Mouse (Mus musculus) bone marrow, adult 2 months (tissue): ENCODE measurements around the gene Pde4d. TPM values are rescaled to one million over a fixed set of nuclear protein-coding genes. Genes with fewer than 3 reads are reported as not detected.
"Not testable (repeated sequence)": the region's sequence is repeated elsewhere in the genome, so short reads cannot be mapped to it uniquely, and the experiment has no call there.

ENCODE experiments used
- H3K27ac ChIP-seq: fragments of 200-500 bp; 2 replicates; pipeline ENCODE4 v1.5.1; 2012; ENCODE audit warnings: low read depth, mild to moderate bottlenecking, control low read depth, inconsistent platforms, low read length; ENCODE audit not compliant: control insufficient read depth, poor library complexity, insufficient read depth
- H3K4me1 ChIP-seq: fragments of 200-500 bp; 2 replicates; pipeline ENCODE4 v1.6.1; 2011; ENCODE audit warnings: low read length; ENCODE audit not compliant: control insufficient read depth, insufficient read depth
- H3K4me3 ChIP-seq: fragments of 200-500 bp; replicated peaks from 2 replicates; pipeline ENCODE3; 2011; ENCODE audit warnings: mild to moderate bottlenecking, low read depth, low read length, control low read depth; ENCODE audit not compliant: control insufficient read depth
- CTCF ChIP-seq: fragments of 200-500 bp; IDR thresholded peaks from 2 replicates; pipeline ENCODE4 v1.5.1; 2011; ENCODE audit warnings: low read length, control low read depth; ENCODE audit not compliant: control insufficient read depth, insufficient read depth
- POLR2A ChIP-seq: fragments of 200-500 bp; IDR thresholded peaks from 2 replicates; pipeline ENCODE4 v1.6.1; 2011; ENCODE audit warnings: low read depth, mild to moderate bottlenecking, control low read depth, low read length, borderline replicate concordance; ENCODE audit not compliant: control insufficient read depth
- WGBS: fragments of 180-500 bp; shearing (Covaris S2); methylation state at CpG from one replicate; pipeline ENCODE4 v1.1.7; 2018; 5-methylcytosine and 5-hydroxymethylcytosine counted together
- polyA plus RNA-seq: library from polyadenylated mRNA; stranded (reverse); fragments of >200 nt; gene quantifications from 2 replicates; pipeline ENCODE4 v1.2.4, GENCODE M21; 2011; ENCODE audit warnings: low replicate concordance; ENCODE audit not compliant: missing spikeins, insufficient read depth, insufficient read length

Pde4d gene
- polyA plus RNA-seq, 1 experiment: 17.6 TPM

DNA sequence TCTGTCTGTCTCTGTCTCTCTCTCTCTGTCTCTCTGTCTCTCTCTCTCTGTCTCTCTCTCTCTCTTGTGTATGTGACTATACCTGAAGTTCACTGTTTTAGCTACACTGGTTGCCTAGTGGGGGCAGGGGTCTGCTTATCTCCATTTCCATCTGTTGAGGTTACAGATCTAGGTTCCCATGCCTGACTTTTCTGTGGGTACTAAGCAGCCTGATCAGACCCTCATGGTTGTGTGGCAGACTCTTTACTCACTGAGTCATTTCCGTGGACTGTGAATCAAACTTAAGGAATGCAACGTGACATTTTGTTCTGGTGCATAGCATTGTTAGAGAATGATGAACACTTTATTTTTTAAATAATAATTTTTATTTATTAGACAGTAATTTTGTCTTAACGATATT lies 264.3 kb downstream of the Pde4d start:
- 14% methylated on average over 3 of the region's 3 CpGs for WGBS
- TF ChIP-seq POLR2A (no peak), CTCF (no peak)

DNA sequence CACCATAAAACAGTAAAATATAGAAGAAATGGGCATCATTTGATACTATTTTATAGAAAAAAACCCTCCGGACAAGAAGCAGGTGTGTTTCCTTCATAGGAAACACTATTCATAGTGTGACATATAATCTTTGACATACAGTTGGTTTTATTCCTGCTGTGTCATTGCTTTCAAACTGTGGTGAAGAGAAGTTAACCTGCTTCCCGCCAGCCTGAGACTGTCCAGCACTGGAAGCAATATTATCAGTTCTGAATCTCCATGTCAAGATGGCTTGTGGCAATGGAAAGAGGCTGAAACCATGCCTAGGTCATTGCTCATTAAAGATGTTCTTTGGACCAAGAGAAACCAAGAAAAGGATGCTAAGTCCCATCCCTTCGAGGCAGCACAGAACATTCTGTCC lies 265.3 kb downstream of the Pde4d start:
- Histone ChIP-seq H3K27ac (no peak overlapping the region), H3K4me1 (no peaks in the 10 kb centered on the region), H3K4me3 (no peak overlapping the region)
- TF ChIP-seq POLR2A (no peak), CTCF (no peak)
- 21% methylated on average over 3 of the region's 3 CpGs for WGBS

More for the DNA sequence above, 264.3 kb downstream of the Pde4d start:
- Histone ChIP-seq H3K4me1 (no peaks in the 10 kb centered on the region), H3K27ac (no peak overlapping the region), H3K4me3 (no peak overlapping the region)

DNA sequence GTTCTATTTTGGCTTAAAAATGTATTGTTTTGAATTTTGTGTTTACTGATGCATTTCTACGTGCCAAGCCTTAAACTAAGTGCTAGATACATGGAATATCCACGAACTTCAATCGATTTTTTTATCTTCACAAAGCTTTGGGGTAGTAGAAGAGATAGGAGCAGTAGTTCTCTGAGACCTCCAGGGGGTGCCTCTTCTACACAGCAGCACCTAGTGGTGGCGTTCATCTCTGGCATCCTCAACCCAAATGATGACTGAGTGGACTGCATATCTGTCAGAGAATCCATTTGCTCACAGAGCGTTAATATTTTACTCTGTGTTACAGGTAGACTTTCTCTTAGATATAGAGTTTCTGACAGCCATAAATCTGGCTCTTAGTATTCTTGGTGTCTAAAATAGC lies 272.5 kb downstream of the Pde4d start:
- TF ChIP-seq POLR2A (no peak), CTCF (peak; percentile 29; the same call in 1 of the 2 replicates)
- no peak overlapping the region for H3K27ac ChIP-seq
- WGBS: 63% methylated on average over 5 of the region's 5 CpGs
- H3K4me1 ChIP-seq: no peaks in the 10 kb centered on the region
- no peak overlapping the region for H3K4me3 ChIP-seq

DNA sequence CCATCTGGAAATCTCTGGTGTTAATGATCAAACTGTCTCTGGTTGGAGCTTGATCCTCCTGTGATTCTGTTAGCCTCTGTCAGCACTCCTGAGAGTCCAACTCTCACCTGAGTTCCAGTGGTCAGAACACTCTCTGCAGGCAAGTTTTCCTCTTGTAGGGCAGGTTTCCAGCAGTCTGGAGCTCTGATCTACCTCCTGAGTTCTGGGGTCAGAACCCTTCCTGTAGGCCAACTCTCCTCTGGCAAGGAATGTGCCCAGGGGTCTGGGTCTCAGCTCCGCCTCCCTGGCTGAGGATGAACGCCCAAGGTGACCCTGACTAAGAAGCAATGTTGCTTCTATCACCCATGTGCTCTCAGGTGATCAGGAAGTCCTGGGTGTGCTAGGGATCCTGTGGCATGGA lies 284.6 kb downstream of the Pde4d start:
- H3K27ac ChIP-seq, H3K4me1 ChIP-seq, H3K4me3 ChIP-seq: not testable (repeated sequence)
- 75% methylated on average over 2 of the region's 2 CpGs for WGBS

DNA sequence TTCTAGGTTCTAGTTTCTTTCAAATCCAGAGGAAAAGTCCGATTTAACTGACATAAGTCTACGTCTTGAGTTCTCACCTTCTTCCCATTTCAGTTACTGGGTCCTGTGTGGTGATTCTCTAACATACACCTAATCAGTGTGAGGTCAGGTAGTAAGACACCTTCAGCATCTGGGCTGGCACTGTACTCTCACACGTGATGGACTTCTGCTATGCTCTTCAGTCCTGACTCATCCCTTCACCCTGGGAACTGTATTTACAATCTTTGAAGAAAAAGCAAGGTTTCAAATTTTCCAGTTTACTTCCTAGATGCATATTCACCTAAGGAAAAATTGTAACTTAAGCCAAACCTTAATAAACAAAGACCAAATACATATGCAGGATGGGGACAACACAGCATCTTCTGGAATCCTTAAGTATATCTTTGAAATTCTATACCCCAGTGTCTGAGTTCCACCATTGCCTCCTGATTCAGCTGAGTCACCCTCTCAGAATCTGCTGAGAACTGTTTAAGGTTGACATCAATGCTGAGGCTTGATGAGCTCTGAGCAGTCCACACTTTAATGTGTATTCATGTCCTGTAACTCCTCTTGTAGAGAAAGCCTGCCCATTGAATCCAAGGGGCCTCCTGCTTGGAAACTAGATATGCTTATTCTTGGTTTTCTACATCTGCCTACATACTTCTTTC lies 301.6 kb downstream of the Pde4d start:
- Histone ChIP-seq H3K4me1 (no peaks in the 10 kb centered on the region), H3K27ac (no peak overlapping the region), H3K4me3 (no peak overlapping the region)
- TF ChIP-seq POLR2A: no peak
- no peak for TF ChIP-seq CTCF
- 76% methylated on average over 3 of the region's 3 CpGs for WGBS

DNA sequence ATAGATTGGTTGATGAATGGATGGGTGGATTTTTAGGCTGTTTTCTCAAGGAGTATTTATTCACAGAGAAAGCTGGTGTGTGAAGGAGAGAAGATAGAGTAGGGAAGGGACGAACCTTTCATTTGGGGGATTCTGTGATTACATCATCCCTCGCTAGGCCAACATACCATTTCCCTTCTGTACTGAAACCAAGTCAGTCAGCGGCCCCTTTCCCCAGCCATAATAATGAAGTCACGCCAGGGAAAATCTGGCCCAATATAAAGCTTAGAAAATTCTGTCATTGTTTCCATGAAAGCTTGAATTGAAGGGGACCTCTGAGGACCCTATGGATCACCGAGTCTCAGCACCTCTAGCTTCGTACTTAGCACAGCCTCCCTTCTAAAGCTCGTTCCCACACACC lies 307.7 kb downstream of the Pde4d start:
- Histone ChIP-seq H3K4me3 (no peak overlapping the region), H3K27ac (no peak overlapping the region), H3K4me1 (no peaks in the 10 kb centered on the region)
- no peak for TF ChIP-seq POLR2A
- no peak for TF ChIP-seq CTCF
- WGBS: 56% methylated on average over 7 of the region's 7 CpGs

DNA sequence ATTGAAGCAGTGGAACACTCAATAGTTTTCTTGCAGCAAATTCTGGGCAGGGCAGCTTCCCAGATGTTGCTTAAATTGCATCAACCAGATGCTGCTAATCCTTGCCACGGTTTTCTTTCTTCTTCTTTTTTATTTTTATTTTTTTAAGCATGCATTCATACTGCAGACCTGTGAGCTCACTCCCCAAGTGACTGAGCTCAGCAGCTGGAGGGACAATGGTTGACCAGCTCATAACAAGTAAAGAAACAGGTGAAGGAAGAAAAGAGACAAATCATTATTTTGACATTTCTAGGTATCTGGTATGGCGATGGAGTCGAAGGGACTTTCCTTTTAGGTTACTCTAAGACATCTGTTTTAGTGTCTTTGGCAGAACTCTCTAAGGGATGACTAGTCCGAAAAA lies 308.6 kb downstream of the Pde4d start:
- TF ChIP-seq CTCF (no peak), POLR2A (no peak)
- H3K4me3 ChIP-seq: no peak overlapping the region
- WGBS: 68% methylated on average over 4 of the region's 4 CpGs
- H3K27ac ChIP-seq: no peak overlapping the region
- H3K4me1 ChIP-seq: no peaks in the 10 kb centered on the region

DNA sequence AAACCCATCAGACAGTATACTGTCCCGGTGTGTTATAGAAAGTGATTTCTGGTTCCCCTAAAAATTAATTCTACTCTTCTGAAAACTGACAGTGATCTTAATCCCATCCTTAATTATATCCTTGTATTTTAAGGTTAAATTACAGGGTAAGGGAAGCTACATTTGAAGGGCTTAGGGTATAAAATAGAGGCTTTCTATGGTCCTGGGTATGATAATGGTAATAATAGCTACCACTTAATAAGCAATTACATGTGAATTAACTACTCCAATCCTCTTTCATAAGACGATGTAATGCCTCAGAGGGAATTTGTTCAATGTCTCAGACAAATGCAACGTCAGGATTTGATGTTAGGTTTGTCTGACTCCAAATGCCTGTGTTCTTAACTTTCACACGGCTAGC lies 309.4 kb downstream of the Pde4d start:
- TF ChIP-seq POLR2A (no peak), CTCF (no peak)
- Histone ChIP-seq H3K4me1 (no peaks in the 10 kb centered on the region), H3K4me3 (no peak overlapping the region), H3K27ac (no peak overlapping the region)
- WGBS: 87% methylated on average over 4 of the region's 4 CpGs

DNA sequence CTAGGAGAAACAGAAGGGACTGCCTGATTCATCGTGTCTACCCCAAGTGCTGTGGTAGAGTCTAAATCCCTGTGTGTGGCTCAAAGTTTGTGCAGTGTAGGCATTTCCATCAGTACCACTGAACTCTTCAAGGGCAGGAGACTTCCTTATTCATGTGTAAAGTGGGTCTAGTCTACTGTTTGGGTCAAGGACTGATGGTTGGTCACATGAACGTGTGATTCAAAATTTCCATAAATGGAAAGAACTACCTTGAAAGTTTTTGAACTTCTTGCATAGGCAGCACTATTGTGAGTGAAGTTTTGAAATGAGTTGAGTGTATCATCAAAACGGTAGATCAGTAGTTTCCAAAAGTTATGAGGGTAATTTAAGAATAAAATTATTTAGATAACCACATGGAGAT lies 313.5 kb downstream of the Pde4d start:
- TF ChIP-seq POLR2A: no peak
- TF ChIP-seq CTCF: no peak
- H3K4me1 ChIP-seq: no peaks in the 10 kb centered on the region
- H3K4me3 ChIP-seq: no peak overlapping the region
- WGBS: 69% methylated on average over 3 of the region's 3 CpGs
- no peak overlapping the region for H3K27ac ChIP-seq
